Mouse (Mus musculus): ENCODE measurements at regions not wholly inside any gene's neighbourhood (a gene's known extent, or its start where the extent isn't known, plus 50 kb on each side); places are given as distances from the start of the nearest gene placed in this dataset.
"Not testable (repeated sequence)": the region's sequence is repeated elsewhere in the genome, so short reads cannot be mapped to it uniquely, and the experiment has no call there.

- no peak for DNase-seq
These were observed 87.2 kb downstream of the Phlda1 start for GRCm38 (mm10) chr10:111593280-111593679.

GRCm38 (mm10) chr10:111594171-111594570 lies 88.1 kb downstream of the Phlda1 start:
- DNase-seq: no peak

- no peak for DNase-seq
These were observed 88.6 kb downstream of the Phlda1 start for GRCm38 (mm10) chr10:111594651-111595050.

- no peak for DNase-seq
These were observed 89.5 kb downstream of the Phlda1 start for GRCm38 (mm10) chr10:111595513-111595995.

GRCm38 (mm10) chr10:111598650-111599049 lies 92.6 kb downstream of the Phlda1 start:
- DNase-seq: no peak

- no peak for DNase-seq
These were observed 93.5 kb downstream of the Phlda1 start for GRCm38 (mm10) chr10:111599297-111600250.

GRCm38 (mm10) chr10:111600251-111600620 lies 94.2 kb downstream of the Phlda1 start:
- no peak for DNase-seq

- DNase-seq: peak; percentile 70
These were observed 94.6 kb downstream of the Phlda1 start for GRCm38 (mm10) chr10:111600677-111601099.

- DNase-seq: no peak
These were observed 97.1 kb downstream of the Phlda1 start for GRCm38 (mm10) chr10:111603166-111603565.

GRCm38 (mm10) chr10:111607381-111607780 lies 101.3 kb downstream of the Phlda1 start:
- DNase-seq: not testable (repeated sequence)

- DNase-seq: no peak
These were observed 102.5 kb downstream of the Phlda1 start for GRCm38 (mm10) chr10:111608385-111609093.

- no peak for DNase-seq
These were observed 103.8 kb downstream of the Phlda1 start for GRCm38 (mm10) chr10:111609889-111610288.

- DNase-seq: no peak
These were observed 113.7 kb downstream of the Phlda1 start for GRCm38 (mm10) chr10:111619627-111620270.

- DNase-seq: no peak
These were observed 115.0 kb downstream of the Phlda1 start for GRCm38 (mm10) chr10:111620927-111621676.

GRCm38 (mm10) chr10:111622789-111623188 lies 116.7 kb downstream of the Phlda1 start:
- no peak for DNase-seq

- no peak for DNase-seq
These were observed 117.9 kb downstream of the Phlda1 start for GRCm38 (mm10) chr10:111624021-111624420.

- DNase-seq: no peak
These were observed 118.5 kb downstream of the Phlda1 start for GRCm38 (mm10) chr10:111624624-111625023.

GRCm38 (mm10) chr10:111625573-111625972 lies 119.5 kb downstream of the Phlda1 start:
- no peak for DNase-seq

- DNase-seq: no peak
These were observed 119.9 kb downstream of the Phlda1 start for GRCm38 (mm10) chr10:111626009-111626408.

GRCm38 (mm10) chr10:111636283-111636682 lies 130.2 kb downstream of the Phlda1 start:
- DNase-seq: no peak

GRCm38 (mm10) chr10:111637084-111637735 lies 131.1 kb downstream of the Phlda1 start:
- DNase-seq: no peak

- no peak for DNase-seq
These were observed 133.8 kb downstream of the Phlda1 start for GRCm38 (mm10) chr10:111639866-111640265.

All from right cerebral cortex, postnatal 4 days (tissue).